Mouse (Mus musculus) kidney, adult 11 months (tissue): Measurements from ENCODE around the gene Spred3.
"Not testable (repeated sequence)": the region's sequence is repeated elsewhere in the genome, so short reads cannot be mapped to it uniquely, and the experiment has no call there.

Experiments used
- DNase-seq: peaks from one replicate; pipeline ENCODE4 v3.0.0; 2022

Gene Spred3

DNA sequence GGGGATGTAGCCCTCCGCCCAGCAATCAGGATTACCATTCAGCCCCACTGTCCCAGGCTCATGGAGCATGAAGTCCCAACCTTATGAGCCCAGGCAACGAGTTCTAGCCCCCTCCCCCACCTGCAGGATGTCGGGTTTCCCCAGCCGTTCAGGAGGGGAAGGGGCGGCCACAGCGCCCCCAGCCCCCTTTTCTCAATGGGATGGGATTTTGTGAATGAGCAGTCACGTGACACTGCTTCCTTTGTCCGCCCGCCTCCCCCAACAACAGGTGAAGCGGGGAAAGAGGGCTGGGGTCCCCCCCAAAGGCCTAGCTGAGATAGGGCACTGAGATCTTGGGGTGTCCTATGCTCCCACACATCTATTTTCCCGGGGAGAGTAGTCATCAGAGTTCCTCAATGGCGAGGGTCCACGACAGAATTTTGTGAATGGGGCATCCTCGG lies 1.4 kb downstream of the Spred3 start:
- DNase-seq = no peak

DNA sequence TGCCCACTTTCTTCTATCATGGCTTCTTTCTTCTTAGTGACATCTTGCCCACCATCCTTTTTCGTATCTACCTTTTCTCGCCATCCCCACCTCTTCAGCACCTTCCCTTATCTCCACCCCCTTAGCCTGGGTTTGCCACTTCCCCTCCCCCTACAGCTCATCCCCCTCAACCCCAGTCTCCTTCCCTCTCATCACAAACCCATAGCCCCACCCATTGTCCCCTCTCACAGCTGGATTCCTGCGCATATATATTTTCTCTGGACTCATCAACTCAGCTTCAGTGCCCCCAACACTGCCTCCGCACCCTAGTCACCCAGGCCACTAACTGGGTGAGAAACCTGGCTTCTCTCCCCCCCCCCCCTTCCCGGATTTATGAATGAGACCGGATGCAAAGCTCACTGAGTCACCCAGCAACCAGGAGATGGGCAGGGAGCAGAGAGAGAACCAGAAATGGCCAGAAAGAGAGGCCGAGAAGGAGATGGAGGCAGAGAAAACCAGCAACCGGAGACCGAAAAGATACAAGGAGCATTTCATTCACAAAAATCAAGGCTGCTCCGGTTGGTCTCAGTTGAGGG lies 2.0 kb downstream of the Spred3 start:
- DNase-seq = no peak

DNA sequence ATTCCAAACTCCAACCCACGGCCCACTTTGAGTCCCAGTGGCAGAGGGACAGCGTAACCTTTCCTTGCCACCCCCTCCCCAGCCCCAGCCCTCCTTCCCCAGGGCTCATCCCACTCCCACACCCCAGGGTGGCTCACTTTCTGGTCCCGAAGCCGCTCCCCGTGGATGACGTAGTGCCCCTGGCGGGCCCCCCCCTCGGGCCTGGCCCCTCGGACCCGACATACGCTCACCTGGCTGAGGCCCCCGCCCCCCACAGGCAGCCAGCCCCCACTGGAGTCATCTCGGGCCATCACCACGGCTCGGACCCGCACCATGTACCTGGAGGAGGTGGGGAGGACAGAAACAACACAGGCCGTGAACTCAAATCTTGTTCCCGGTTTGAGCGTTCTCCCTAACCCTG lies 2.6 kb downstream of the Spred3 start:
- DNase-seq = no peak

DNA sequence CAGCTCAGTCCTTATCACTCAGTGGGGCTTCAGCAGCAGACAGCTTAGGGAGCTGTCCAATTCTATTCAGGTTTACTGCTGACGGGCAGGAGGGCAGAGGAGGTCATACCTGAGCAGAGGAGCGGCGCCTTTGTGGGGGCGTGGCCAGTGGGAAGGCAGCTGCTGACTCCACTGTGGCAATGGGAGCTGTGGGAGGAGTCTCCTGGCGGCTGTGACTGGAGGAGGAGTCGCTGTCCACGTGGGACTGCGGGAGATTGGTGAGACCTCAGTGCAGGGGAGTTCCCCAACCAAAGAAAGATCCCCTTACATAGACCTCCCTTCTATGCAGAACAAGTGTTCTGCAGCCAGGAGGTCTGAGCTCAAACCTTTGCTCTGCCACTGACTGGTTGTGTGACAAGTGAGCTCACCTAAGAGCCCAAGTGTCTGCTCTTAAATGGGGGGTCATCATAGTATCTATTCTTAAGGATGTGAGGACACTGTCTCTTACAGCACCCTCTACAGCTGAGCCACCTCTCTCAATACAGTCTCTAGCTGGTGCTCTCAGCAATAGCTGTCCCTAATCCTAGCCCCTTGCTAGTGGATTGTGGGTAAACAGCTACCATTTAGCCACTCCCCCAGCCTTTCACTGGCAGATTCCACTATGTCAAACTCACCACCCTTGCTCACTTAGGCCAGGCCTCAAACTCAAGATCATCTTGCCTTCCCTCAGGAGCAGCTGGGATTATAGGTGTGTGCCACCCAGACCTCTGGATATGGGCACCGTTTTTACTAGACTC lies 7.3 kb downstream of the Spred3 start:
- peak; percentile 81 for DNase-seq

DNA sequence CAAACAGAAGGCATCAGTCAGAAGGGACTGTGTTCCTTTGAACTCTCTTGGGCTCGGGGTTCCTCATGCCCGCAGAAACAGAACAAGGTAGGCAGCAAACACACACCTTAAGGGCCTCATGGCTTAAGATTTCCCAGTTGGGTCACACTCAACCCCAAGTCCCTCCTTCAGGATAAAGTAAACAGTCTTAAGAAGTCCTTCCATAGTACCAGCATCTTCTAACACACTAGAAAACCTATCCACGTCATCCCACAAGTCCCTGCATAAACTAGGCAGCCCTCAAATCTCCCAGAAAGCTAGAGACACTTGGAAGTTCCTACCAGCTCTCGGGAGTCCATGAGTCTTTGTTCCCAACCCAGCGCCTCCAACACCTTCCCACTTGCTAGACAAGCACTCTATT lies 7.9 kb downstream of the Spred3 start:
- no peak for DNase-seq

DNA sequence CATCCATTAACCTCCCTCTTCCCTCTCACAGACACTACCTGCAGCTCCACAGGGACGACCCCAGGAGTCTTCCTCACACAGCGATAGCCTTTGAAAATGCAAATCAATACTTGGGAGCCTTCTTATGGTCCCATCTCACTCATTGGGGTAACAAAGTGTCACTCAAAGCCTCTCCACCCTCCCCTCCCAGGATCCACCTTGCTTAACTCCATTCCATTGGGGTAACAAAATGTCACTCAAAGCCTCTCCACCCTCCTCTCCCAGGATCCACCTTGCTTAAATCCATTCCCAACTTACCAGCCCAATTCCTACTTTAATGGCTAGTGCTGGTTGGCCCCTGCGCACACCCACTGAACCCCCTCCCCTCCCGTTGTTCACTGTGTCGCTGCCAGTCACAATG lies 11.9 kb downstream of the Spred3 start:
- no peak for DNase-seq

DNA sequence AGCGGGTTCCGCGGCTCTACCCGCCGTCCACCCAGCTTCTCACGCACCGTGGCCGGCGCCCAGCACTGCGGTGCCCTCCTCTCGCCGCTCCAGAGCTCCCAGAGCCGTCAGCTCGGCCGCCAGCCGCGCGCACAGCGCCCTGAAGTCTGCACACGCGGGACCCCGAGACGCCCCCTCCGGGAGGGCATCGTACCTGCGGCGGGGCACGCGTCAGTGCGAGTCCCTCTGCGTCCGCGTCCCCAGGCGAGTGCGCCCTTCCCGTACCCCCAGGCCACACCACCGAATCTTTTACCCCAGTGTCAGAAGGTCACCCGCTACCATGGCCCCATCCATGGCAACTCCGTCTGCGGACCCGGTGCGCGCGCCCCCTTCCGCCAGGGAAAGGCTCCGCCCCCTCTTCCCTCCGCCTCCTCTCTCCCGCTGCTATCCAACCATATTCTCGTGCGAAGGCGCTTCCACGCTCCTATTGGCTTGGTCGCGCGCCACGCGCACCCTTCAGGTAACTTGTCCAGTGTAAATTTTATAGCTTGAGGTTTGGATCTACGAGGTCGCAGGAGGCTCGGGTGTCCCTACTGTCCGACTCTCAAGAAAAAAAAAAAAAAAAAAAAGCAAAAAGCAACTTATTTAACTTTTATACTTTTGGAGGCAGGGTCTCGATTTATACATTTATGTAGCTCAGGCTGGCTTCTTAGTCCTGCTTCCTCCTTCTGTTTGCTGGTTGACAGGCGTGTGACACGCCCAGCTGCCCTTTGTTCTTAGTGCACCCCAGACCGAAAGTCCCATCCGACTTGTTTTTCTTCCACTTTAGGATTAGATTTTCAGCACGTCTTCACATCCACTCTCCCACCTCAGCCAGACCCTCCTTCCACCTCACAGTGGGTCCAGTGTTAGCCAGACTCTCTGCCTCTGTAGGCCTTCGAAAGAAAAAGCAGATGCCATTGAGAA lies 14.1 kb downstream of the Spred3 start, which contains the start of gene Fam98c:
TSS of gene Fam98c (minus strand) at position 397 of the 945 bp plus-strand sequence.
- DNase-seq = peak; percentile 88

DNA sequence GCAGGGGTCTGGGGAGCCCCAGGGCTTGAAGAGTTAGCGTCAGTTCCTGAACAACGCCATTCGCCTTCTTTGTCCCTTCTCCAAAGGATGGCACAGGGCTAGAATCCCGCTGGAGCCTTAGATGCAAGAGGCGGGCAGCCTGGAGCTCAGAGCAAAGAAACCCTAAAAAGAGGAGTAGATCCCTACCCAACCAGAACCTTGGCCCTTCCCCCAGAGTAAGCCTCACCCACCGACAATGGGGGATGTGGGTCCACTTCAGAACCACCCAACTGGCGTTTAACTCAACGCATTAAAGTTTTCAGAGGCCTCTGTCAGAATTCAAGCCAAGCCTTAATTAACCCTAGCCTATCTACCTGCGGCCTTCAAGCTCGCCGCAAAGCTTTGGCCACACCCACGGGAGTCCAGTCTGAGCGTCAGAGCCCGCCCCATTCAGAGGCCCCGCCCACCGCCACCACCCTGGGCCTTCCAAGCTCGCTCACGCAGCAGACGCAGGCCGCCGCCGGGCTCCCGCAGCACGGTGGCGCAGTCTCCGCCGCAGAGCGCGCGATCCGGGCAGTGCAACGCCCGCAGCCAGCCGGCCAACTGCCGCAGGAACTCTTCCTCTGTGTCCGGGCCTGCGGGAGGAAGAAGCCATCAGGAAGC lies 14.9 kb downstream of the Spred3 start:
- DNase-seq = peak; percentile 87

DNA sequence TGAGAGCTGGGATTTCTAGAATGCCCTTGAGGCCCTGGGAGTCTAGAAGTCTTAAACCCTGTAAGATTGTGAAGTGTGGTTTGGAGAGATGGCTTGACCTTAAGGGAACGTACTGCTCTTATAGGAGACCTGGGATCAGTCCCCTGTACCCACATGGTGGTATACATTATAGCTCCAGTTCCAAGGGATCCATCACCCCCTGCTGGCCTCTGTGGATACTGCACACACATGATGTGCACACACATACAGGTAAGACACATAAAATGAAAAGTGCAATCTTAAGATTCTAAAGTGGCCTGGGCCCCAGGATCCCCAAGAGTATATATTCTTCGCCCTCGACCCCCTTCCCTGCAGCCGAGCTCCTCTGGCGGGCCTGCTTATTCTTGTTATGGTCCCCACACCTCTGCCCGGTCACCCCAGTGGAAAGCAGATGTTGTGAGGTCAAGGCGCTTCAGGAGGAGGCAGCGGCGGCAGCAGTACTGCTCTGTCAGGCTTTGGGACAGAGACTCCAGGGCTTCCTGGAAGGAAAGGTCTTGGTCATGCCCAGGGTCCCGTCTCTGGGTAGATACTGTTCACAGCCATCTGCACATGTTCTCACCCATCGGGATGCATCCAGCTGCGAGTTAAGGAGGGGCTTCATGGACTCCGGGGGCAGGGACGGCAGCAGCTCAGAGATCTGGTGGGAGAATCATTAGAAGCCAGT lies 16.0 kb downstream of the Spred3 start:
- no peak for DNase-seq

DNA sequence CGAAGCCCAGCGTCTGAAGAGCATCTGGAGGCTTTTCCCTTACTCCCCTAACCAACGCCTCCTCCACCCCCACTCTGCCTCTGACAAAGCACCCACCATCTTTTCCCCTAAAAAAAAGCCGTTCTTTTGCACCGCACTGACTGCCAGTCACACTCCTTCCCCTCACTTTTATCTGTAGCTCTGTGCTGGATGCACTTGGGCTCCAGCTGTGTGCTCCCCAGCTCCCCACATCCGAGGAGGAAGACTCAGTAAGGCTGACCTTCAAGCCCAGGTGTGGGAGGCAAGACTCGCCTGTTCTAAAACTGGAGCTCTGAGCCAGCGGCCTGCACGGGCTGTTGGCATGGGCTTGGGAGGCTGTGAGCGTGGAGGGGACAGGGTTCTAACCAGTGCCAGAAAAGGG lies 18.7 kb downstream of the Spred3 start:
- no peak for DNase-seq

DNA sequence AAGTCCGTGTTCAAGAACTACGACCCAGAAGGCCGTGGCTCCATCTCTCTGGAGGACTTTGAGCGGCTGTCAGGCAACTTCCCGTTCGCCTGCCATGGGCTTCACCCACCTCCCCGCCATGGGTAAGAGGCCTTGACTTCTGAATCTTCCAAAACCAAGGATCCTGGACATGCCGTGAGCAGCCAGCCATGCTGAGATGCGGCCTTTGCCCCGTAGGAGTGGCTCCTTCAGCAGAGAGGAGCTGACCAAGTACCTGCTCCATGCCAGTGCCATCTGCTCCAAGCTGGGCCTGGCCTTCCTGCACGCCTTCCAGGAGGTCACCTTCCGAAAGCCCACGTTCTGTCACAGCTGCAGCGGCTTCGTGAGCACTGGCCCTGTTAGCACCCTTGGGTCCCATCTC lies 21.4 kb downstream of the Spred3 start:
- peak; percentile 58 for DNase-seq

DNA sequence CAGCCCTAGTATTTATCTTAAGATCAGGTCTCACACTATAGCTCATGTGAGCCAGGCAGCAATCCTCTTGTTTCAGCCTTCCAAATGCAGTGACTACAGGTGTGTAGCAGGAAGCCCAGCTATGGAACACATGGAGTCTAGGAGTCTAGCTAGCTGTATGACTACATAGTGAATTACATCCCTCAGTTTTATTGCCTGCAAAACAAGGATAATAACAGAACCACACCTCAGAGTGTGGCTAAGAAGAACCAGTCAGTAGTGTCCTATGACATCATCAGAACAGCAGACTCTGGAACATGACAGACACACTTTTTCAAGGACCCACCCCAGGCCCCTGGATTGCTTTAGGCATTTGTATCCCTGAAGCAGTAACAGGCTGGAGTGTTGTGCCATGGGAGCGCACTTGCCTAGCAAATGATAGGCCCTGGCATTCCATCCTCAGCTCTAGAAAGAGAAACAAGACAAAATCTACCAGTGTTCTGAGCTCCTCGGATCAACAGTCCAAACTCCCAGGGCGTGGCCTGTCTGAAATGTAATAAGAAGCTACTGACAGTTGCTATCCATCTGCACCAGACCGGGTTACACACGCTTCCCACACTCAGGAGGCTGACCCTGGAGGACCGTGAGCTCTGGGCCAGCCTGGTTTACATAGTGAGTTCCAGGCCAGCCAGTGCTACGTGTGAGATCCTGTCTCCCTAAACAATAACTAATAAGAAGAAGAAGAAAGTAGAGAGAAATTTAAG lies 23.4 kb downstream of the Spred3 start:
- no peak for DNase-seq

DNA sequence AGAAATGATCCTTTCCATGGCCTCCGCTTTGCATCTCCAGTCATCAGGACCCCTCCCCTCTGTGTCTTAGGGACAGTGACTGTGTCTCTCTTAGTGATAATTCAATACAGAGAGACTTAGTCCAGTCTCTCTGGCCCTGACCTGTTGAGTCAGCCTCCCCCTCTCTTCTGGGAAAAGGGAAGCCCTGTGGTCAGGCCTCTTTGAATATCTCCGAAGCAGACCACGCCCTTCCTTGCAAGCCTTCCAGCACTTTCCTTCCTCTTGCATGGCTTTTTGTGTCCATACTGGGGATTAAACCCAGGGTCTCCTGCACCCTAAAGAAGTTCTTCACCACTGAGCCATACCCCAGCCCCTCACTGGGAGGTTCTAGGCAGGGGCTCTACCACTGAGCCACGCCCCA lies 26.2 kb downstream of the Spred3 start:
- DNase-seq = no peak

DNA sequence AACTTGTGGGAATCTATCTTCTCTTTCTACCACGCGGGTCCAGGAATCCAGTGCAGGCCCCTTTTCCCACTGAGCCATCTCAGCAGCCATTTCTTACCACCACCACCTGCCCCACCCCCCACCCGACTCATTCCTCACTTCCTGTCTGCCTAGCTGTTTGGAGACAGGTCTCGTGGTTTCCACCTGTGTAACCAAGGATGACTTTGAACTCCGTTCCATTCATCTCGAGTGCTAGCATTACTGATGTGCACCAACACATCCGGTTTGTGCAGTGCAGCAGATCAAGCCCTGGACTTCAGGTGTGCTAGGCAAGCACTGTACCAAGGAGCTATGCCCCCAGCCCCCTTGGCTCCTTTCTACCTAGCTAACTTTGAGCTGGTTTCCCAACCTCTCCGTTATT lies 28.8 kb downstream of the Spred3 start:
- no peak for DNase-seq

DNA sequence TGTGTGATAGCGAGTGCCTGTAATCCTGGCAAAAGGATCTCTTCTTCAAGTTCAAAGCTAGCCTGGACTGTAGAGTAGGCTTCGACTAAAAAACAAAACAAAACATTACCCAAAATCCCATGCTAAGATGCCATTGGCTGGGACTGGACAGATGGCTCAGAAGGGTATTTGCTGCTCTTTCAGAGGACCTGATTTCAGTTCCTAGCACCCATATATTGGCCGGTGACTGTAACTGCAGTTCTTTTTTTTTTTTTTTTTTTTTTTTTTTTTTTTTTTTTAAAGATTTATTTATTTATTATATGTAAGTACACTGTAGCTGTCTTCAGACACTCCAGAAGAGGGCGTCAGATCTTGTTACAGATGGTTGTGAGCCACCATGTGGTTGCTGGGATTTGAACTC lies 31.0 kb downstream of the Spred3 start:
- not testable (repeated sequence) for DNase-seq

DNA sequence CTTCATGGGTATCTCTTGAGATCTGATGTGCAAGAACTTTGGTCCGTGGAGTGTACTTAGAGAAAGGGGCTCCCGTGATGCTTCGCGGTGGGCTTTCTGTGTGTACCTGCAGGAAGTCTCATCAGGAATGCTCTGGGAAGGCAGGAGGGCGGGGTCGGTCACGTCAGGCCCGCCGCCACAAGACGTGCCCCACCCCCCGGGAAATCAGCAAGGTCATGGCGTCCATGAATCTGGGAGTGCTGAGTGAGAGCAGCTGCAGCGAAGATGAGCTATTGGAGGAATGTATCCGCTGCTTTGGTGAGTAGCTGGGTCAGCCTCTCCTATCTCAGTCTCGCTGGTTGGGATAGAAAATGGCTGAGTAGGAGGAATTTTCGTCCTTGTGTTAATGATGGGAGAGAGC lies 32.8 kb downstream of the Spred3 start:
- no peak for DNase-seq

DNA sequence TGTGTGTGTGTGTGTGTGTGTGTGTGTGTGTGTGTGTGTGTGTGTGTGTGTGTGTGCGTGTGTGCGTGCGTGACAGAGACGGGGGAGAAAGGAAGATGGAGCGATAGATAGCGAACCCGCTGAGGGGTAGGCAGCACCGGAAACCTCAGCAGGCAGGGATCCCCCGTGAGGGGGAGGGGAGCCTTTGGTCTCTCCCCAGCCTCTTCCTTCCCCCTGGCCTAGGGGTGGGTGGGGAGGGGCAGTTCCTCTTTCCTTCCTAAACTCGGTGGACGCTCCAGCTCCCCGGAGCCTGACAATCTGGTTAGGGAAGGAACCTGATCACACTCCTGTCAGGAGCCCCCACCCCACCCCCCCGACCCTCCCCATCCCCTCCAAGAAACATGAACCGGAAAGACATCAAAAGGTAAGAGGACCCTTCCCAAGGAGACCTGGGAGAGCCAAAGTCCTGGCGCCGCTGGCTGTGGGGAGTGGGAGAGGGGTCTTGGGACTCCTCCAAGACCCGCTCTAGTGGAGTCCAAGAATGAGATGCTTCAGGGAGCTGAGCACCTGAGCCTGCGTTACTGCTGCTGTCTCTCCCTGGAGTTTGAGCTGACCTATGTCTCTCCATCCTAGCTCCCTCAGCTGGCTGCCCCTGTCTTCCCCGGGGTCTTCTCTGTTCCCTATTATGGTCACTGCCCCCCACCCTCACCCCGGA lies 35.4 kb downstream of the Spred3 start, which contains the start of gene Rasgrp4:
TSS of gene Rasgrp4 (plus strand) at position 159 of the 694 bp plus-strand sequence.
- no peak for DNase-seq

DNA sequence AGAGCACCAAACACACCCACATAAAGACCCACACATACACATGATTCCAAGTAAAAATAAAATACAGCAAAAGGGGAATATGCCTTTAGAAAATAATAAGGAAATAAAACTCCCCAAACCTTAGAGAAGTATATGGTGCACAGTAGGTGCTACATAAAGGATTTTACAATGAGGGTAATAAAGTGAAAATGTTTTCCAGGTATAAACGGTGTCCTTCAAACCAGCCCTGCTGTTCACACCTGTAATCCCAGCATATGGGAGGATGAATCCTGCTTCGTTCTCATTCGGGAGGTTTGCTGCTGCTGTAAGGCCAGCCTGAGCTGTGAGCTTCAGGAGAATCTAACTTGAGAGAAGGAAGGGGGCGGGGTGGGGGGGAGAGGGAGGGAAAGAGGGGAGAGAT lies 36.0 kb downstream of the Spred3 start:
- DNase-seq = no peak

DNA sequence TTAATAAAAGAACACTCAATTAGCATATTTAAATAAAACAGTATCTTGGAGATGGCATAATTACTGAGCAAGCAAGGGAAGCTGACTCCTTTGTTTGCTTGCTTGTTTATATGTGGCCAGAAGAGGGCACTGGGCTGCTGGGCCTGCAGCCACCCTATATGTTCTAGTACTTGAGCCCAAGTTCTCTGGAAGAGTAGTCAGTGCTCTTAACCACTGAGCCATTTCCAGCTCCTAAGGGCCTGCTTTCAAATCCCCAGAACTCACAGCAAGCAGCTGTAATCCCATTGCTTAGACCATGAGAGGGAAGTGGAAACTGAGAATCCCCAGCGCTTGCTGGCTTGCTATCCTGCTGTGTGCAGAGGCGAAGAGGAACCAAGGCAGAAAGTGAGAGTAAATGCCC lies 41.5 kb downstream of the Spred3 start:
- DNase-seq = no peak

DNA sequence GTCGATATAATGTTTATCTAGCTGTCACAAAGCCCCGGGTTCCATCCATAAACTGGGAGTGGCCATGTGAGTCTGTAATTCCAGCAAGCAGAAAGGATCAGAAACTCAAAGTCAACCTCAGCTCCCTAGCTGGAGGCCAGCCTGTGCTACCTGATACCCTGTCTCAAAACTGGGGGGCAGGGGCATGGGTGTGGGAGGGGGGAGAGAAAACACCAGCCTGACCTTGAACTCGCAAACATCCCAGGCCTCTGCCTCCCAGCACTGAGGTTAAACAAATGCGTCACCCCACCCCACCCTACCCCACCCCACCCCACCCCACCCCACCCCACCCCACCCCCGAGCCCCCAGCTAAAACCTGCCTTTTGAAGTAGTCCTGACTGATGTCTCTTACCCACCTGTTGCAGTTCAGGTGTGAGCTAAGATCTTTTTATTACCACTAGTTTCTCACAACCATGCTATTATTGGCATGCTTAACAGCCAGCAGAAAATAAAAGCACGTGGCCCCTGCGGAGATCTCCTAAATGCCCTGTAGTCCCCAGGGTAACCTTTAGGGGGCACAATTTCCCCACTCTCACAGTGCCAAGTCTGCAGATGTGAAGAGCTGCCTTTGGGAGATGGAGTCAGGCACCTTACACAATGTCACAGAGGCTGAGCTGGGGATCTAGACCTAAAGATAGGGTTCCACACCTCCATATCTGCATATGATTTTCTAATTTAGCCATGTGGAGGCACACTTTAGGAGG lies 43.9 kb downstream of the Spred3 start:
- peak; percentile 54 for DNase-seq
